Mouse (Mus musculus) erythroblast, embryonic 14.5 days (primary cell): ENCODE data around the gene Abhd17c. TPM values are rescaled to one million over a fixed set of nuclear protein-coding genes. Genes with fewer than 3 reads are reported as not detected.

ENCODE experiments used
- H3K27me3 ChIP-seq: 2 replicates; pipeline ENCODE4 v1.6.1; 2012; ENCODE audit warnings: inconsistent platforms; ENCODE audit not compliant: control insufficient read depth
- H3K36me3 ChIP-seq: 2 replicates; pipeline ENCODE4 v1.6.1; 2012; ENCODE audit warnings: mild to moderate bottlenecking, inconsistent platforms; ENCODE audit not compliant: control insufficient read depth
- H3K4me1 ChIP-seq: 2 replicates; pipeline ENCODE4 v1.6.1; 2012; ENCODE audit warnings: inconsistent platforms; ENCODE audit not compliant: control insufficient read depth
- H3K4me3 ChIP-seq: replicated peaks from 2 replicates; pipeline ENCODE3; 2012; ENCODE audit warnings: moderate library complexity, mild to moderate bottlenecking, inconsistent platforms
- H3K9me3 ChIP-seq: 2 replicates; pipeline ENCODE4 v1.6.1; 2012; ENCODE audit warnings: low read length, inconsistent platforms, mixed read lengths; ENCODE audit not compliant: control insufficient read depth
- GATA1 ChIP-seq: IDR thresholded peaks from 2 replicates; pipeline ENCODE4 v1.6.1; 2012; ENCODE audit warnings: low read length, inconsistent platforms, mixed read lengths
- TAL1 ChIP-seq: IDR thresholded peaks from 3 replicates; pipeline ENCODE4 v1.6.1; 2012; ENCODE audit warnings: low read length, inconsistent platforms, mixed read lengths
- polyA plus RNA-seq: library from polyadenylated mRNA; stranded (reverse); fragments of >175 nt; gene quantifications from 2 replicates; pipeline ENCODE4 v1.2.3, GENCODE M21; 2012

Gene Abhd17c
- polyA plus RNA-seq, 1 experiment: 0.47 TPM

DNA sequence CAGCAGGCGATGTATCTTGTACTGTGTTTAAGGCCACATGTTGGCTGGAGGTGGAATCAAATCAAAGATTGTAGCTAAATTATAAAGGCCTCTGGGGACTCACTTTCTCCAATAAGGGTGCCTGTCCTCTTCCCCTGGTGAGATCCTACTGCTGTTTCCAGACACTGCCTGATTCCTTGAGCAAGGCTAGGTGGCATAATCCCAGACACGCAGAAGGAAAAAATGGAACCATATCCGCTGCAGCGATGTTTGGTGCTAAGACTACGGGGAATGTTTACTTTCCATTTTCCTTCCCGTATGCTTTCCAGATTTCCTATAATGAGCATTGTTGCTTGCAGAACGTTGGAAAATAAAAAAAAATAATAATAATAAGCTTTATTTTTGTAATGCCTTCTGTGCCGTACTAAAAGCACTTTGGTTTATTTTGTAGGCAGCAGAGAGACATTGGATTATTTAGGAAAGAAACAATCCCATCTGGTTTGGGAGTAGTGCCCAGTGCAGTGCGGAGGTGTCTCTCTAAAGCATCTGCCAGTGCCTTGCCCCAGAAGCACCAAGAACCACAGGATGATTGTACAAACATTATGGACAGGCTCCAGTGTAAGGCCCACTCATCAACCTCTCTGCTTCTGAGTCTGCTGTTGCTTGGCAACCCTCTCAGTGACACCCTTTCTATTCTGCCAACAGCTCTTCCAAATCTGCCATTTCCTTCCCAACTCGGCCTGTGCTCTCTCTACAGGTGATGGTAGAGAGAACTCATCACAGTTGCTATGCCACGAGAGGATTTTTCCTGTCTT lies 23.2 kb upstream of the Abhd17c start:
- H3K4me3 ChIP-seq: no peak overlapping the region
- no peaks in the 10 kb centered on the region for H3K4me1 ChIP-seq
- H3K27me3 ChIP-seq: no peaks in the 10 kb centered on the region
- no peaks in the 10 kb centered on the region for H3K9me3 ChIP-seq
- no peak for TF ChIP-seq GATA1
- no peak for TF ChIP-seq TAL1
- H3K36me3 ChIP-seq: no peaks in the 10 kb centered on the region

DNA sequence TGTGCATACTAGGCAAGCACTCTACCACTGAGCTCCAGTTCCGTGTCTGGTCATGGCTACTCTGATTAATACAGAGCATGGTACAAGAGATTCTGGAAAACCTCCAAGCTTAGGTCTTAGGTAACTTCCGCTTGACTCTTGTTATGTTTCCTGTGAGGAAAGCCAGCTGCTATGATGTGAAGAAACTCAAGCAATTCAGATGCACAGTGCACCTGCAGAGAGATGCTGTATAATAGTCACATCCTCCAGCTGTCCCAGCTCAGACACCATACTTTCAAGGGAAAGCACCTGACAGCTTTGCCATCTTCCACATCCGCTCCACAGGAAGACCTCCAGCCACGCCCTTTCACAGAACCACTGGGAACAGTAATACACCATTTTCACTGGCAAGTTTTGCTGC lies 21.7 kb upstream of the Abhd17c start:
- no peaks in the 10 kb centered on the region for H3K4me1 ChIP-seq
- H3K4me3 ChIP-seq: no peak overlapping the region
- no peaks in the 10 kb centered on the region for H3K36me3 ChIP-seq
- TF ChIP-seq GATA1 (no peak), TAL1 (no peak)
- no peaks in the 10 kb centered on the region for H3K27me3 ChIP-seq
- H3K9me3 ChIP-seq: no peaks in the 10 kb centered on the region

DNA sequence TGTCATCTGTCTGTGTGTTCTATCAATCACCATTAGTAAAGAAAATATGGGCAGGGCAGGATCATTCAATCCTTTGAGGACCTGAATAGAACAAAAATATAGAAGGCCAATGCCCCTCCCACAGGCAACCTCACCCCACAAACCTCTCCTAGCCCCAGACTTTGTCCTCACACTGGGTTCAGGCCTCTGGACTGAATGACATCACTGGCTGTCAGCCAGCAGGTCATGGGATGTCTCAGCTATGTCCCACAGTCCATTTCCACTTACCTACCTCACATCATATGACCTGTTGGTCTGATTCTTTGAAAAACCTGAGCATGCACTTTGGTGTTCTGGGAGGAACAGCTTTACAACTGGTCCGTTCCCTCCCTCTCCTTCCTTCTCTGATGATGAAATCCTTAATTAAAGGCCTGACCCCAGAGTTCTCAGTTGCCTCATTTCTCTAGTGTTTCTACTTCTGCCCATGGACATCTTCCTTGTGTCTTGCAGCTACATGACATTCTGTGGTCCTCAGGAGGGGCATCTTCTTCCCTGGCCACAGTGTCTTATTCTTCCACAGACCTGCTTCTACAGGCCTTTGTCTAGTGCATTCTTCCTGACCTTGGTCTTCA lies 19.6 kb upstream of the Abhd17c start:
- TF ChIP-seq TAL1 (no peak), GATA1 (no peak)

DNA sequence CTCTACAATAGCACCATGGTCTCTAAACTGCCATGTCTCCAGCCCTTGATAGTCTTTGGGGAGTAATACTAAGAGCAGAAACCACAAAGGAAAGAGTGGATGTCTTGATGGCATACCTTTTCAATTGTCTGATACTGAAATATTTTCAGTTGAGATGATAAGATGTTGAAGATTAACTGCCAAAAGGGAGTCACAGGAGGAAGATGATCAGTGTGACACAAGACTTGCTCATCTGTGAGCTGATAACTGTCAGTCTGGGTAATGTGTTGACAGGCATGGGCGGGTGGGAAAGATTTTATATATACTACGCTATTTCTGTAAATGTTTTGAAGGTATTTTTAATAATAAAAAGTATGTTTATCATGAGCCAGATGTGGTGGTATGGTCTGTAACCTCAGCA lies 16.7 kb upstream of the Abhd17c start:
- TF ChIP-seq GATA1: no peak
- no peak for TF ChIP-seq TAL1
- H3K27me3 ChIP-seq: no peaks in the 10 kb centered on the region; the same call in 1 of the 2 replicates
- H3K9me3 ChIP-seq: no peaks in the 10 kb centered on the region
- no peaks in the 10 kb centered on the region for H3K4me1 ChIP-seq
- no peak overlapping the region for H3K4me3 ChIP-seq
- H3K36me3 ChIP-seq: no peaks in the 10 kb centered on the region

More for the DNA sequence above, 19.6 kb upstream of the Abhd17c start:
- no peaks in the 10 kb centered on the region for H3K9me3 ChIP-seq
- no peaks in the 10 kb centered on the region for H3K36me3 ChIP-seq
- no peaks in the 10 kb centered on the region for H3K4me1 ChIP-seq
- H3K4me3 ChIP-seq: no peak overlapping the region
- no peaks in the 10 kb centered on the region for H3K27me3 ChIP-seq

DNA sequence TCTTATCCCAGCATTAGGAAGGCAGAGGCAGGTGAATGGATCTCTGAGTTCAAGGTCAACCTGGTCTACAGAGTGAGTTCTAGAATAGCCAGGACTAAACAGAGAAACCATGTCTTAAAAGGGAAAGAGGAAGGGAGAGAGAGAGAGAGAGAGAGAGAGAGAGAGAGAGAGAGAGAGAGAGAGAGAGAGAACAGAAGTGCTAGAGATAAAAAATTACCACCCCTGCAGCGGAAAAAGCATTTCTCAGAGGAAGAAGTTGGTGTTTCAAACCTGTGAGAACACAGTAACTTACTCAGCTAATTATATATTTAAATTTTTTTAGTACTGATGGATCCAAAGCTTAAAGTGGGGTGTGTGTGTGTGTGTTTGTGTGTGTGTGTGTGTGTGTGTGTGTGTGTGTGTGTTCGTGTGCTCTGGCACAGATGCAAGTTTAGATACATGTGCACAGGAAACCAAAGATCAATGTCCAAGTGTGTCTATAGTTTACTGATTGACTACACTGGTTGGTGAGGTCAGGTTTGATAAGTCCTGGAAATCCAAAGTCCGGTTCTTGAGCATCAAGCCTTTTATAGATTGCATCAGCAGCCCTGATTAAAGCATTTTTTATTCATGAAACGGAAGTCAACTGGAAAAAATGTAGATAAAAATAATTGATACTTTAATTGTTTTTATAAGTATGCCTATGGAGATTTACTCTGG lies 15.2 kb upstream of the Abhd17c start:
- Histone ChIP-seq H3K4me3 (no peak overlapping the region), H3K27me3 (no peaks in the 10 kb centered on the region; the same call in 1 of the 2 replicates), H3K4me1 (no peaks in the 10 kb centered on the region), H3K36me3 (no peaks in the 10 kb centered on the region), H3K9me3 (no peaks in the 10 kb centered on the region)
- TF ChIP-seq GATA1 (no peak), TAL1 (no peak)

DNA sequence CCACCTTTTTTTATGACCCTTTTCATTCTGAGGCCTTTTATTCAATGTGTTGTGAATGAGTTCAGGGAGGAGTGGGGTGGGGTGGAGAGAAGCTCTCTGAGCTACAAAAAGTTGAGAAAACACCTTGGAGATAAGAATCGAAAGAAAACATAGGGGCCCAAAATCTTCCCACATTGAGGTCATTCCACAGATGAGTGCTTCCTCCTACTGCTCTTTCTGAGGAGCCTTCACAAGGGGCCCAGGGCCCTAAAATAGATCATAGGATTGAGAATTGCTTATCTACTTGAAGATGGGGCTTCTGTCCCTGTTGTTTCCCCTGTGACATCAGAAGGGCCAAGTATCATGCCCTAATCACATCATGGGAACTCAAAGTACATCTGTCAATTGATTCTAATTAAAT lies 14.3 kb upstream of the Abhd17c start:
- no peaks in the 10 kb centered on the region for H3K36me3 ChIP-seq
- TF ChIP-seq TAL1 (no peak), GATA1 (no peak)
- no peaks in the 10 kb centered on the region for H3K9me3 ChIP-seq
- no peaks in the 10 kb centered on the region; the same call in 1 of the 2 replicates for H3K27me3 ChIP-seq
- H3K4me1 ChIP-seq: no peaks in the 10 kb centered on the region
- H3K4me3 ChIP-seq: no peak overlapping the region

DNA sequence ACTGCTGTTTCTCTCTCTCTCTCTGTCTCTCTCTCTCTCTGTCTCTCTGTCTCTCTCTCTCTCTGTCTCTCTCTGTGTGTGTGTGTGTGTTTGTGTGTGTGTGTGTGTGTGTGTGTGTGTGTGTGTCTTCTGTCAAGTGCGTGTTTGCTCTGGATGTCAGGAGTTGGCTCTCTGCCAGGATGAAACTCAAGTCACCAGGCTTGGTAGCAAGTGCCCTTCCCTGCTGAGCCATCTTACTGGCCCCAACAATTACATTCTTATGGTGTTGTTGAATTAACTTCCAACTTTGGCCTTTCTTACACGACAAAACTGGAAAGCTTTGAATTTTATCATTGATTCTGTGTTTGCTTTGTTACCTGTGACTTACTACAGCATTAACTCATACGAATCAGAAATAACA lies 13.6 kb upstream of the Abhd17c start:
- H3K9me3 ChIP-seq: no peaks in the 10 kb centered on the region
- H3K36me3 ChIP-seq: no peaks in the 10 kb centered on the region
- TF ChIP-seq GATA1: no peak
- no peak for TF ChIP-seq TAL1
- H3K27me3 ChIP-seq: no peaks in the 10 kb centered on the region; the same call in 1 of the 2 replicates
- no peaks in the 10 kb centered on the region for H3K4me1 ChIP-seq
- no peak overlapping the region for H3K4me3 ChIP-seq

DNA sequence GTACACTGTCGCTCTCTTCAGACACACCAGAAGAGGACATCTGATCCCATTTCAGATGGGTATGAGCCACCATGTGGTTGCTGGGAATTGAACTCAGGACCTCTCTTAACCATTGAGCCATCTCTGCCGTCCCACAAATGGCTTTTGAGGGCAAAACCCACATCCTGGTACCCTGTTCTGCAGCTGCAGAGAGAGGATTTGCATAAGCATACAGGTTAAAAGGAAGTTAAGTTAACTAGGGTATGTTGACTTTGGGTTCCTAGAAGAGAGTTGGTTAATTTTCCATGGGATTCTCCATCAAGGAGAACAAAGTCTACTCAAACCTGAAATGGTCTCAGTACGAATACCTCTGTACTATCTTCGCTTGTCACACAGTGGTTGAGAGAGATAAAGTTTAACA lies 13.2 kb upstream of the Abhd17c start:
- no peaks in the 10 kb centered on the region for H3K36me3 ChIP-seq
- H3K27me3 ChIP-seq: no peaks in the 10 kb centered on the region; the same call in 1 of the 2 replicates
- H3K9me3 ChIP-seq: no peaks in the 10 kb centered on the region
- no peak overlapping the region for H3K4me3 ChIP-seq
- TF ChIP-seq GATA1 (no peak), TAL1 (no peak)
- no peaks in the 10 kb centered on the region for H3K4me1 ChIP-seq

DNA sequence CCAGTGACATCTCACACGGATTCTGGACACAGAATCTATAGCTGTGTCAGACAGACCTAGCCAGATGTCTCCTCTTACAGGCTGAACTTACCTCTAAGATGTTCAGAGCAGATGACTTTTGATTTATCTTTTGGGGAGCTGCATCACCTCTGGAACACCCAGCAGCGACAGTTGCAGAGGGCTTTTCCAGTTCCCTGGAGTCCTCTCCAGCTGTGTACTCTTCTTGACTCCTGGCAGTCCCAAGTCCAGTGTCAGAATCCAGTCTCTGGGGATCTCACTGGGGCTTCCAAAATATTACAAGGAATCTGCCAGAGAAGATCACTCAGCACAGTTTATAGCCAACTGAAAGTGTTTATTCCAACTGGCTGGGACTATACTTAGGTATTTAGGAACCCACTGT lies 12.7 kb upstream of the Abhd17c start:
- no peak for TF ChIP-seq GATA1
- TF ChIP-seq TAL1: no peak
- H3K36me3 ChIP-seq: no peaks in the 10 kb centered on the region

More for the DNA sequence above, 12.7 kb upstream of the Abhd17c start:
- Histone ChIP-seq H3K4me1 (no peaks in the 10 kb centered on the region), H3K9me3 (no peaks in the 10 kb centered on the region), H3K27me3 (no peaks in the 10 kb centered on the region; the same call in 1 of the 2 replicates), H3K4me3 (no peak overlapping the region)
